Mouse (Mus musculus): ENCODE measurements around the gene Atxn7l2. TPM values are rescaled to one million over a fixed set of nuclear protein-coding genes. Genes with fewer than 3 reads are reported as not detected.

Gene Atxn7l2
- polyA plus RNA-seq (2012; rRNA removed) = 51.1 and 56.0 TPM in 2 replicates

DNA sequence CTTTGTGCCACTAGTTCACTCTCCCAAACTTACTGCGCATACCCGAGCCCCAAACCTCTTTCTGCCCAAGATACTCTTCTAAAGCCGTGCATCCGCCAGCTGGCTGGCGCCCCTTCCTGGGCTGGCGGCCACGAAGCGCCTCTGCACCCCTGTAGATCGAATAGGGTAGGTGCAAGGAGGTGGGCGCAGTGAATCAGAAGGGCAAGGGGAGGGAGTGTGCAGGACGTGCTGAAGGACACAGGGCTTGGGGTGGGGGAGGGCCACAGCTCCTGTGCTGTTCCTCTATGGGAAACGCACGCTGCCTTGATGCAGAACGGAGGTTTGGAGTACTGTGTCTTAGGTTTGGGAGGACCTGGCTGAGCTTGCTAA, at the start of gene Atxn7l2:
Atxn7l2 (minus strand) TSS at position 164 of the 369 bp plus-strand sequence.

DNA sequence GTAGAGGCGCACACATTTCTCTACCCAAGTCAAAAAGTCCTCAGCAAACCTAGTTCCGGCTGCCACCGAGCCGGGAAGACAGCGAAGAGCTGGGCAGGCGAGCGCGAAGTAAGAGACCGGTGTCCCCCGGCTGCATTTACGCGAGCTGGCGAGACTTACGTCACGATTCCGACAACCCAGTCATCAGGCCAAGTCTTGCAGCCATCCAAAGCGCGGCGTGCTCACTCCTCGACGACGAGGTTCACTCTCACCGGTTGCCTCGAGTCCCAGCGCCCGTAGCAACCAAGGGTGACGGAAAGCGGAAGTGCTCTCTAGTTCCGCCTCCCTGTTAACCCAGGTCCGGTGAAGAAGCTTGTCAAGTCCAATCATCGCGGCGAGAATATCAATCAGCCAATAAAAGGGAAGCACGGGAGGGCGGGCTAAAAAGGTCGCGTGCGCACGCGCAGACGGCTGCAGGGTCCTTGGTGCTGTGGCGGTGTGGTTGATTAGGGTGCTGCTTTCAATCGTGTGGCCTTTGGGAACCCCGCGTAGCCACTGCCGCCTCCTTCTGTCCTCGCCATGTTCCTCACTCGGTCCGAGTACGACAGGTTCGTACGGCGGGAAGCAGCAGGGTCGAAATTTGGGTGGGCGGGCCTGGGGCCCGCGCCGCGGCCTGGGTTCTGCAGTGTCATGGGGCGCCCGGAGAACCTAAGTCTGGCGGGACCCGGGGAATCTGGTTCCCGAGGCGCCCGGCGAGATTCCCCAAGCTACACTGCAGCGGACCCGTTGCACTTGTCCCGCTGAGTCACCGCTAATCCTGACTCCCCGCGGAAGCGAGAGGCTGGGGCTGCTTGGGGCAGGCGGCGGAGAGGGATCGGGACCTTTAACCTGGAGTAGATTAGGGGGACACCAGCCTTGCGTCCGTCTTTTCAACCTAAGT, 46.2 kb upstream of the Atxn7l2 start, which contains the start of gene Psma5:
Psma5 (plus strand) TSS at position 208 of the 919 bp plus-strand sequence.

DNA sequence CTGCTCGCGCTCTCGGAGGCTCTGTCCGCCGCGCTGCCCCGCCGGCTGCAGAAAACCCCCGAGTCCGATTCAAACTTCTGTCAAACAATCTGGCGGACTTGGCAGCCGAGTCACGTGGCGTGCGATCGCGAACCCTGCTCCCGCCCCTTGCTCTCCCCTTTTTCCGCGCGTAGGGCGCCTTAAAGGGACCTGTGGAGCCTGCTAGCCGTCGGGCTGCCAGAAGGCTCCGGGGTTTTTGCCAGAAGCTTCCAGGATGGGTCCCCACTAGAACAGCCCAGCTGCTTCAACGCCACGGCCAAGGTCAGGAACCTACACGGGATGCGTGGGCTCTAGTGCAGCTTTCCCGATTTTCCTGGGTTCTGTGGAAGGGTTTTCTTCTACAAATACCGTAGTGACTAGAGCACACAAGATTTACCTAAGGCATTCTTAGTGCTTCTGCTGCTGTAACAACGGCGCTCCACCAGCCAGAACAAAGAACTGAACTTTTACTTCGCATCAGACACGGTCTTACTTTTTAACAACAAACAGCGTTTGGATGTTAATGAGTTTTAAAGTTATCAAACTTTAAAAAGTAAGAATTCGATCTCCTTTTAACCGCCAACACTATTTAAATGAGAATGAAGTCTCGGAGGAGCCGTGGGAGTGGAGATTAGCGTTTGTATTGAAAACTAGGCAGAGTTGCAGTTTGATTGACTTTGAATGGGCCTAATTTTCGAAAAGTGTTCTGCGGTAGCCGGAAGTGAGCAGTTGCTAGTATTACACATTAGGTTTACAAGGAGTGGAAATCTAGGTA, 16.0 kb upstream of the Atxn7l2 start, which contains the start of gene Sypl2:
Sypl2 (minus strand) TSS at position 91 of the 793 bp plus-strand sequence.

DNA sequence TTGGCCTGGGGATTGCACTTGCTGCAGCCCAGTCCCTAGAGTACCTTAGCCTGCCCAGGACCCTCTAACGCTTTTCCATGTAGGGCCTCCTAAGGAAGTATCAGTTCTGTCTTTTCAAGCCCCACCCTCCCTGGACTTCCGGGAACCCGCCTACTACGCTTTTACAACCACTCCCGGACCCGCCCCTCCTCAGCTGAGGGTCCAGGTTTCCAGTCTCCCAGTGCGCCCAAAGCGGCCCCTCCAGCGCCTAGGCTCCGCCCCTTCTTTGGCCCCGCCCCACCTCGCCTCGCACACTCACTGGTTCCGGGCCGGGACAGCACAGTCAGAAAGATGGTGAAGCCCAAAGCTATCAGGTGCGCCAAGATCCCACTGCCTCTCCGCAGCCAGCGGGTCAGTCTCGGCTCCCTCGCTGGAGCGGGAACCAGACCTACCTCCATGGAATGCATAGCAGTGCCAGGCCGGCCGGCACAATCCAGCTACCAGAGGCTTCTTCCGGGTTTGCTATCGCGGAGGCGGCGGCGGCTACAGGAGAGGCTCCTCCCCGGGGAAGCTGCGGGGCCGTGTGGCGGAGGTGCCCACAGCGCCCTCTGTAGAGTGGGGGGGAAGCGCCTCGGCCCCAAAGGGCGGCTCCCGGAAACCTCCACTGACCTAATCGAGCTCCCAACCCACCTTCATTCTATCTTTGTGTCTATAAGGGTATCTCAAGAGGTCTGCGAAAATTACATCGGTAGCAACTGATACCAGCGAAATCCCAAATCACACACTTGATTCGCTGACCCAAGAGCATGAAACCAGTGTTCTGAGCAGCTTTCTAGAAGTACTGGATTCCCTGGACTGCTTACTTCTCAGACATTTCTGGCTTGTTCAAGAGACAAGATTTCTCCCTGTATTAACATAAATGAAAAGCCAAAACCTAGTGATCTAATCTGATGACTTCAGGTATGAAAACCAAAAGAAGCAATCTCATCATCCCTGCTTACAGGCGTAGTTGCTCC, 10.1 kb downstream of the Atxn7l2 start, which contains the start of gene Cyb561d1:
Cyb561d1 (minus strand) TSS at position 884 of the 995 bp plus-strand sequence.

DNA sequence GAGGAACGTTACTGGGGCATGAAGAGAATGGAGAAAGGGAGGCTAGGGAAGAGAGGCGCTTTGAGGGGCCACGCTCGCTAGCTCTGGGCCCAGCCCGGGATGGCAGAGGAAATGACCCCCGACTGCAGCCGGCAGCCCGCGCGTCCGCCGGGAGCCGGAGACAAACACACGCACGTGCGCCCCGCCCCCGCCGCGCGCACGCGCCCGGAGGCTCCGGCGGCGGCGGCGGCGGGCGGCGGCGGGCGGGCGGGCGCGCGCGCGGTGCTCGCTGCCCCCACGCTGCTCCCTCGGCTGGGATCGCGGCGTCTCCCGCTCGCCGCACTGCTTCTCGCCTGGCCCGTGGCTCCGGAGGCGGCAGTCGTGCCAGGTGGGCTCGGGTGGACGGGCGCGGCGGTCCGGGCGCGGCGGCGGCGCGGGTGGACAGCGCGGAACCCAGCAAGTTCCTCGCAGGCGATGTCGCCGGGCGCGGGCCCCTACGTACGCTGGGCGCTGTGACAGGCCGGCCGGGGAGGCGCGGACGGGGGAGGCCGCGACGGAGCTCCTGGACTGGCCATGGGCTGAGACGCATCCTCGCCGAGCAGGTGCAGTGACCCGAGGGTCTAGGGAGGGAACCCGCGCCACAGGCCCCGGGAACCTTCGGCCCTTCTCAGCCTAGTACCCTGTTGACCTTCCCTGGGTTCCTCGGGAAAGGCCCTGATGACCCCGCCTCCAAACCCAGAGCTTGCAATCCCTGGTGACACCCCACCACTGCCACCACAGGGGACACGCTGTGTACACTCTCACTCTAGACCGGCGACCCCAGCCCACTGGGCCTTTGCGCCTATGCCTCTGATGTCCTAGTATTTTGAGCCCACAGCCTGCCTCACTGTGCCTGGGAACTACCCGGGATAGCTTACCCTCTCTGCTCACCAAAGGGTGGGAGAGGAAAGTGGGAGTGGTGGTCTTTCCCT, 24.4 kb downstream of the Atxn7l2 start, which contains the start of gene Amigo1:
Amigo1 (plus strand) TSS at position 238 of the 950 bp plus-strand sequence.

DNA sequence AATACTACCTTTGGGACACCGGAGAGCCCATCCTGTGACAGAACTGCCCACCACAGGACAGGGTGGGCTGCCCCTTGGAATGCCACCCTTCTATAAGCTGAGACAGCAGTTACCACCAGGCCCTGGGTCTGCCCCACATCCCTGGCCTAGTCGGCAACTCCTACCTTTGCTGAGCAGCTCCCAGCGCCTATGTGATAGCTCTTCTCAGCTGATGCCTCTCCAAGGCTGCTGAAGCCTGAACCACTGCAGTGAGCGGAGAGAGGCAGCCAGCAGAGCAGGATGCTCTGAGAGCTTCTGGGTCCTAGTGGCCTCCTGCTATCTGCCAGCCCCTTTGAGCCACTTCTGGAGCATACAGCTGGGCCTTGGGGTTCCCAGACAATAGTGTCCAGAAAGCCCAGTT, 56.1 kb downstream of the Atxn7l2 start, which contains the start of gene Gpr61:
Gpr61 (minus strand) TSS at position 227 of the 400 bp plus-strand sequence.

Other genes starting within 250 kb of the Atxn7l2 start
- not detected in 2 replicates for gene Gstm3, start 241.7 kb downstream of the Atxn7l2 start, polyA plus RNA-seq (2012; rRNA removed)
- 7.4 and 14.7 TPM in 2 replicates for gene Gstm2, start 224.5 kb downstream of the Atxn7l2 start, polyA plus RNA-seq (2012; rRNA removed)
- gene Gstm1, start 193.0 kb downstream of the Atxn7l2 start, polyA plus RNA-seq (2012; rRNA removed) = 30.5 and 36.0 TPM in 2 replicates
- gene Gstm4, start 166.0 kb downstream of the Atxn7l2 start, polyA plus RNA-seq (2012; rRNA removed) = 12.5 and 13.8 TPM in 2 replicates
- 99.0 and 107 TPM in 2 replicates for gene Ampd2, start 124.3 kb downstream of the Atxn7l2 start, polyA plus RNA-seq (2012; rRNA removed)
- 0.11 and 0.16 TPM in 2 replicates for gene Gnat2, start 118.1 kb downstream of the Atxn7l2 start, polyA plus RNA-seq (2012; rRNA removed)
- 82.3 and 87.1 TPM in 2 replicates for gene Gnai3, start 64.8 kb downstream of the Atxn7l2 start, polyA plus RNA-seq (2012; rRNA removed)
- gene Gpr61, start 56.1 kb downstream of the Atxn7l2 start, polyA plus RNA-seq (2012; rRNA removed) = 1.7 and 2.5 TPM in 2 replicates
- 16.0 and 16.7 TPM in 2 replicates for gene Amigo1, start 24.6 kb downstream of the Atxn7l2 start, polyA plus RNA-seq (2012; rRNA removed)
- gene Cyb561d1, start 9.7 kb downstream of the Atxn7l2 start, polyA plus RNA-seq (2012; rRNA removed) = 8.1 and 8.7 TPM in 2 replicates
- gene Sypl2, start 15.7 kb upstream of the Atxn7l2 start, polyA plus RNA-seq (2012; rRNA removed) = 2.0 and 2.8 TPM in 2 replicates
- gene Psma5, start 46.0 kb upstream of the Atxn7l2 start, polyA plus RNA-seq (2012; rRNA removed) = 156 and 157 TPM in 2 replicates
- 58.6 and 69.6 TPM in 2 replicates for gene Sort1, start 73.1 kb upstream of the Atxn7l2 start, polyA plus RNA-seq (2012; rRNA removed)
- 0.07 and 0.09 TPM in 2 replicates for gene Mybphl, start 154.0 kb upstream of the Atxn7l2 start, polyA plus RNA-seq (2012; rRNA removed)
- 48.8 and 69.0 TPM in 2 replicates for gene Psrc1, start 172.9 kb upstream of the Atxn7l2 start, polyA plus RNA-seq (2012; rRNA removed)
- 66.1 and 72.8 TPM in 2 replicates for gene Celsr2, start 204.6 kb upstream of the Atxn7l2 start, polyA plus RNA-seq (2012; rRNA removed)
- gene Sars, start 234.3 kb upstream of the Atxn7l2 start, polyA plus RNA-seq (2012; rRNA removed) = 193 and 227 TPM in 2 replicates